Mouse (Mus musculus): ENCODE data around the gene Letm1. TPM values are rescaled to one million over a fixed set of nuclear protein-coding genes. Genes with fewer than 3 reads are reported as not detected.

Letm1 gene
- total and polyA plus RNA-seq, 3 experiments: 60.2 to 148 (median 140) TPM

DNA sequence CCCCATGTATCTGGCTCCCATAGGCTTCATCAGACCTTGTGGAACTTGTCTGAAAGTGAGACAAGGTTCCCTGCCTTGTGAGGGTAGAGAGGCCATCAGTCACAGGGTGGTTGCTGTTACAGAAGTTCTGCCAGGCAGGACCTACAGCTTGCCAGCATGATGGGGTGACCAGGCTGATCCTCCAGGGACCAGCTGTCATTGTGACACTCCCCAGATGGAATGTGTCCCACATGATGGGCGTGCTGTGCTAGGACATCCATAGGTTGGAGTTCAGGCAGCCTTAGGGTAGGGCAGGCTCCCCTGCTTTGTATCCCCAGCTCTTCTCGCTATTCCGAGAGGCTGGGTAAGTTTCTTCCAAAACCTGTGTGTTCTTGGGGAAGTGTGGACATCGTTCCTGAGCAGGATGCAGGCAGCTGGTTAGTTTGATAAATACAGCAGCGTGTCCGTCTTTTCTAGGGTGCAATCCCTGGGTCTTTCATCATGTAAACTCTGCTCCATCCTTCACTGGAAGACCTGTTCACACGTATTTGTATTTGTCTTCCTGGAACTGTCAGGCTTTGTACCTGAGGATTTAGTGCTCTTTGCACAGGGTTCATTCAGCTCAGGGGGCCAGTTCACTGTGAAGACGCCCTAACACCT is 61.6 kb downstream of the Letm1 start:
- peak overlapping the region; percentile 20; the same call in 1 of the 2 replicates for H3K27ac ChIP-seq
- peak overlapping the region; percentile 92 for H3K4me3 ChIP-seq
- intact Hi-C loops (cut with DNase I): loop anchor here (1.0 to 2.0 kb wide), 2 partner anchors 22 to 37 kb away; no protein-coding TSS in a partner anchor
- TF ChIP-seq POLR2A (IDR thresholded peaks at IDR 0.05; ENCODE audit: insufficient read depth, low read depth, low read length) (no peak), EP300 (IDR thresholded peaks at IDR 0.05; ENCODE audit: insufficient read depth, low read depth, low read length) (no peak)
- H3K4me1 ChIP-seq (ENCODE audit: control insufficient read depth, insufficient read depth, low read length): peaks cover 1% of the 10 kb centered on the region; the same call in 1 of the 2 replicates
- H3K36me3 ChIP-seq (ENCODE audit: control insufficient read depth, insufficient read depth, low read length): no peaks in the 10 kb centered on the region
- H3K27me3 ChIP-seq (ENCODE audit: control insufficient read depth, insufficient read depth, low read length): peaks cover 10% of the 10 kb centered on the region
- peak overlapping the region; percentile 20; the same call in 1 of the 2 replicates for H3K9ac ChIP-seq (ENCODE audit: low read depth, low read length)
- H3K79me2 ChIP-seq (replicated peaks; ENCODE audit: control insufficient read depth, insufficient read depth, low read length): no peaks in the 10 kb centered on the region
- 24% methylated on average over 8 of the region's 8 CpGs for WGBS
- DNase-seq: no peak

DNA sequence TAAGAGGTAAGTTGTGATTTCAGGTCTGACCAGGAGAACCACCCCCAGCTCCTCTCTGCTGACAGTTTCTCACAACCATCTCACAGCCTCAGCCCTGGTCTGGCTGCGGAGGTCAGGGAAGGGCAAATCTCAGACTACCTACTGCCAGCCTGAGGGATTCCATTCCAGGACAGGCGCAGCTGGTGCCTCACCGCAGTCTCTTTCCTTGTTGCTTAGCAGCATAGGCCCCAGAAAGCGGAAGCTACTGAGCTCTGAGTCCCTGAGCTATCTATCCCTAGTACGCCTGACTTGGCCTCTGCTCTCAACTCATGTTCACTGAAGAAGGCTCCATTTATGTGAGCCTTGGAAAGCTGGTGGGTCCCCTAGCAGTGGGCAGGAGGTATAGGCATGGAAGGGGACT is 64.2 kb downstream of the Letm1 start:
- H3K27ac ChIP-seq: no peak overlapping the region
- H3K36me3 ChIP-seq (ENCODE audit: control insufficient read depth, insufficient read depth, low read length): no peaks in the 10 kb centered on the region
- H3K4me1 ChIP-seq (ENCODE audit: control insufficient read depth, insufficient read depth, low read length): peaks cover 1% of the 10 kb centered on the region; the same call in 1 of the 2 replicates
- peaks cover 8% of the 10 kb centered on the region for H3K27me3 ChIP-seq (ENCODE audit: control insufficient read depth, insufficient read depth, low read length)
- intact Hi-C loops (cut with DNase I): no loop called here
- DNase-seq: no peak
- no peak for TF ChIP-seq POLR2A (IDR thresholded peaks at IDR 0.05; ENCODE audit: insufficient read depth, low read depth, low read length)
- no peak for TF ChIP-seq CTCF (IDR thresholded peaks at IDR 0.05)
- TF ChIP-seq EP300 (IDR thresholded peaks at IDR 0.05; ENCODE audit: insufficient read depth, low read depth, low read length): no peak
- H3K4me3 ChIP-seq: no peak overlapping the region
- H3K79me2 ChIP-seq (replicated peaks; ENCODE audit: control insufficient read depth, insufficient read depth, low read length): no peaks in the 10 kb centered on the region
- no peak overlapping the region for H3K9ac ChIP-seq (ENCODE audit: low read depth, low read length)
- 75% methylated on average over 5 of the region's 5 CpGs for WGBS

DNA sequence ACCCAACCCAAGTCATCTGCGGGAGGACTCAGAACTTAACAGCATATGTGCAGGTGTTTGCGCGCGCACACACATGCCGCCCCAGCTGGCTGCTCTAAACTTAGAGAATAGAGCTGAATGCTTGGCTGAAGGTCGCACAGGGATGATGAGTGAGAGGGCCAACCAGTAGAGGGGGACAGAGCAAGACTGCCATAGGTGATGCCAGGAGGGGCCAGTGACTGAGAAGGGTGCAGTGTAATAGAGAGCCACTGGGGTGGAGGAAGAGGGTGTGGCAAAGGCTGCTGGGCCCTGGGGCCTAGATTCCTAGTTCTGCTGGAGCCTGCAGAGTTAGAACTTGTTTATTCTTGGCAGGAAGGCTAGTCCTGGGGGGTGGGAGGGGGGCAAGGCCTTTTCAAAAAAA is 66.2 kb downstream of the Letm1 start:
- H3K27ac ChIP-seq: no peak overlapping the region
- no peaks in the 10 kb centered on the region for H3K36me3 ChIP-seq (ENCODE audit: control insufficient read depth, insufficient read depth, low read length)
- no peaks in the 10 kb centered on the region for H3K27me3 ChIP-seq (ENCODE audit: control insufficient read depth, insufficient read depth, low read length)
- peaks cover 1% of the 10 kb centered on the region; the same call in 1 of the 2 replicates for H3K4me1 ChIP-seq (ENCODE audit: control insufficient read depth, insufficient read depth, low read length)
- no peak overlapping the region for H3K4me3 ChIP-seq
- H3K79me2 ChIP-seq (replicated peaks; ENCODE audit: control insufficient read depth, insufficient read depth, low read length): no peaks in the 10 kb centered on the region
- no peak for DNase-seq
- no peak overlapping the region for H3K9ac ChIP-seq (ENCODE audit: low read depth, low read length)
- intact Hi-C loops (cut with DNase I): no loop called here
- no peak for TF ChIP-seq POLR2A (IDR thresholded peaks at IDR 0.05; ENCODE audit: insufficient read depth, low read depth, low read length)
- TF ChIP-seq CTCF (IDR thresholded peaks at IDR 0.05): no peak
- TF ChIP-seq EP300 (IDR thresholded peaks at IDR 0.05; ENCODE audit: insufficient read depth, low read depth, low read length): no peak
- 91% methylated on average over 6 of the region's 6 CpGs for WGBS

DNA sequence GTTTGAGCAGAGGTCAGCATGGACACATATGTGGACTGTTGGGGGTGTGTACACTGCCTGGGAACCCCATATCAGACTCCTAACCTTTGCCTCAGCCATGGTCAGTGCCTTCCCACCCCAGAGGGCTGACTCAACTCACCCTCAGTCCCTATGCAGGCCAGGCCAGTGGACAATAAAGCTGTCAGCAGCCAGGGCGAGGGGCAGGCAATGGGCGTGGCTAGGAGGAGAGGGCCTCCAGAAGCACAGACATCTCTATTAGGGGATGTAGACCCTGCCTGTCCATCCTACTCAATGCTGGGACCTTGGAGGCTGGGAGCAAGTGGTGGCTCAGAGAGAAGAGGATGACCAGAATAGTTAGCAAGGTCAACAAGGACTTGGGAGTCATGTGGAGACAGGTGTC is 67.4 kb downstream of the Letm1 start:
- Histone ChIP-seq H3K27ac (no peak overlapping the region), H3K9ac (ENCODE audit: low read depth, low read length) (no peak overlapping the region), H3K4me3 (no peak overlapping the region), H3K79me2 (replicated peaks; ENCODE audit: control insufficient read depth, insufficient read depth, low read length) (no peaks in the 10 kb centered on the region), H3K4me1 (ENCODE audit: control insufficient read depth, insufficient read depth, low read length) (no peaks in the 10 kb centered on the region), H3K36me3 (ENCODE audit: control insufficient read depth, insufficient read depth, low read length) (no peaks in the 10 kb centered on the region), H3K27me3 (ENCODE audit: control insufficient read depth, insufficient read depth, low read length) (no peaks in the 10 kb centered on the region)
- 59% methylated on average over 2 of the region's 2 CpGs for WGBS
- no peak for DNase-seq
- intact Hi-C loops (cut with DNase I): no loop called here
- TF ChIP-seq POLR2A (IDR thresholded peaks at IDR 0.05; ENCODE audit: insufficient read depth, low read depth, low read length): no peak
- TF ChIP-seq CTCF (IDR thresholded peaks at IDR 0.05): no peak
- no peak for TF ChIP-seq EP300 (IDR thresholded peaks at IDR 0.05; ENCODE audit: insufficient read depth, low read depth, low read length)

DNA sequence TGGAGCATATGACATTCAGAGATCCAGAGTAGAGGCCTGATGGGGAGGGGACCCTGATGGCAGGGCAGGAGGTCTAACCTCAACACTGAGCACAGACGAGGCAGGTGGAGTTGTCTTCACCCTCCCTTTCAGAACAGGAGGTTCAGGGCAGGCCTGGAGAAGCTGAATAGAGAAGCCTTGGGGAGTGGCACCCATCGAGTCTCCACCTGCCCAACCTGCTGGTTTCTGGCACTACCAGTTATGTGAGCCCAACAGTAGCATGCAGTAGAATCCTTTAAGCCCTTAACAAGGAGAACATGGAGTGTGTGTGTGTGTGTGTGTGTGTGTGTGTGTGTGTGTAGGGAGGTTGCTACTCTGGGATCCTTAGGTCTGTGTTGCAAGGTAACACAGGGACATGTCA is 70.1 kb downstream of the Letm1 start:
- no peak overlapping the region for H3K4me3 ChIP-seq
- intact Hi-C loops (cut with DNase I): no loop called here
- 85% methylated on average over 2 of the region's 2 CpGs for WGBS

DNA sequence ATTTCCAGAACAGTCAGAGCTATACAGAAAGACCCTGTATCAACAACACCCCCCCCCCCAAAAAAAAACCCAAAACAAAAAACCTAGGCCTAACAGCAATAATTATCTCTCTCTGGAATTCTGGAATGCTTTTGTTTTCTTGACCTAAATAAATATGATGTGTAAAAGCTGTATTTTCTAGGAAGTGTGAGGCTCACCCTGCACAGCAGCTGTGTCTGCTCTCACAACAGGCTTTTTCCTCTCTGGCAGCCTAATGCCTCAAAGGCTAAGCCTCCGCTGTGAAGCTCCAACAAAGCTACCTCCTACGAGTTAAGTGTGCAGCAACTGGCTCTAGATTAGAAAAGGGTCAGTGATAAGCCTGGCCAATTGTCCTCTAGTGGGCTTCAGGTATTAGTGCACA is 73.6 kb downstream of the Letm1 start:
- H3K27ac ChIP-seq: no peak overlapping the region
- no peaks in the 10 kb centered on the region for H3K36me3 ChIP-seq (ENCODE audit: control insufficient read depth, insufficient read depth, low read length)
- H3K4me1 ChIP-seq (ENCODE audit: control insufficient read depth, insufficient read depth, low read length): no peaks in the 10 kb centered on the region
- H3K79me2 ChIP-seq (replicated peaks; ENCODE audit: control insufficient read depth, insufficient read depth, low read length): no peaks in the 10 kb centered on the region
- DNase-seq: no peak
- TF ChIP-seq CTCF (IDR thresholded peaks at IDR 0.05) (no peak), POLR2A (IDR thresholded peaks at IDR 0.05; ENCODE audit: insufficient read depth, low read depth, low read length) (no peak), EP300 (IDR thresholded peaks at IDR 0.05; ENCODE audit: insufficient read depth, low read depth, low read length) (no peak)
- H3K4me3 ChIP-seq: no peak overlapping the region
- H3K27me3 ChIP-seq (ENCODE audit: control insufficient read depth, insufficient read depth, low read length): no peaks in the 10 kb centered on the region
- whole genome bisulfite sequencing: 68% methylated on average over 2 of the region's 2 CpGs
- intact Hi-C loops (cut with DNase I): no loop called here
- H3K9ac ChIP-seq (ENCODE audit: low read depth, low read length): no peak overlapping the region

More for the DNA sequence above, 70.1 kb downstream of the Letm1 start:
- Histone ChIP-seq H3K27ac (no peak overlapping the region), H3K79me2 (replicated peaks; ENCODE audit: control insufficient read depth, insufficient read depth, low read length) (no peaks in the 10 kb centered on the region), H3K9ac (ENCODE audit: low read depth, low read length) (no peak overlapping the region), H3K4me1 (ENCODE audit: control insufficient read depth, insufficient read depth, low read length) (no peaks in the 10 kb centered on the region), H3K27me3 (ENCODE audit: control insufficient read depth, insufficient read depth, low read length) (no peaks in the 10 kb centered on the region), H3K36me3 (ENCODE audit: control insufficient read depth, insufficient read depth, low read length) (no peaks in the 10 kb centered on the region)
- TF ChIP-seq POLR2A (IDR thresholded peaks at IDR 0.05; ENCODE audit: insufficient read depth, low read depth, low read length) (no peak), EP300 (IDR thresholded peaks at IDR 0.05; ENCODE audit: insufficient read depth, low read depth, low read length) (no peak), CTCF (IDR thresholded peaks at IDR 0.05) (no peak)
- DNase-seq: no peak
